Mouse (Mus musculus) myocyte (in vitro differentiated cells): ENCODE measurements at regions not wholly inside any gene's neighbourhood (a gene's known extent, or its start where the extent isn't known, plus 50 kb on each side); places are given as distances from the start of the nearest gene placed in this dataset.
A peak's percentile ranks its signal among the peaks of the same experiment; 100 is the strongest.
"Not testable (repeated sequence)": the region's sequence is repeated elsewhere in the genome, so short reads cannot be mapped to it uniquely, and the experiment has no call there.

Experiments
- H3K27me3 ChIP-seq: one replicate; pipeline ENCODE4 v1.6.1; 2011; ENCODE audit not compliant: control insufficient read depth, insufficient read depth, insufficient read length
- H3K36me3 ChIP-seq: one replicate; pipeline ENCODE4 v1.6.1; 2011; ENCODE audit not compliant: control insufficient read depth, insufficient read depth
- H3K4me2 ChIP-seq: one replicate; pipeline ENCODE4 v1.6.1; 2011; ENCODE audit warnings: low read depth, control low read depth
- H3K4me3 ChIP-seq: one replicate; pipeline ENCODE4 v1.5.1; 2011; ENCODE audit warnings: mild to moderate bottlenecking, control low read depth, moderate library complexity
- H3K79me2 ChIP-seq: one replicate; pipeline ENCODE4 v1.6.1; 2011; ENCODE audit not compliant: control insufficient read depth, insufficient read depth
- H3ac ChIP-seq: one replicate; pipeline ENCODE4 v1.6.1; 2011; ENCODE audit not compliant: control insufficient read depth, insufficient read length
- CEBPB ChIP-seq: IDR thresholded peaks from 2 replicates; pipeline ENCODE4 v1.6.1; 2011; ENCODE audit warnings: mild to moderate bottlenecking, moderate library complexity; ENCODE audit not compliant: poor library complexity, insufficient read depth, severe bottlenecking
- E2F4 ChIP-seq: IDR thresholded peaks from one replicate; pipeline ENCODE4 v1.6.1; 2011; ENCODE audit warnings: mild to moderate bottlenecking, control low read depth, moderate library complexity; ENCODE audit not compliant: insufficient read depth
- MAX ChIP-seq: IDR thresholded peaks from one replicate; pipeline ENCODE4 v1.6.1; 2011; ENCODE audit warnings: low read depth, mild to moderate bottlenecking, control low read depth
- MYOD1 ChIP-seq, 3 experiments: IDR thresholded peaks; one replicate each; pipeline ENCODE4 v1.6.1; 2011; ENCODE audit warnings: control low read depth in 2 of 3, low read depth in 2 of 3, mild to moderate bottlenecking in 2 of 3, moderate library complexity in 1 of 3; ENCODE audit not compliant: insufficient read length in 2 of 3, control insufficient read depth in 1 of 3
- MYOG ChIP-seq, 3 experiments: IDR thresholded peaks; one replicate each; pipeline ENCODE4 v1.6.1; 2011; ENCODE audit warnings: control low read depth in 2 of 3, low read depth in 2 of 3, mild to moderate bottlenecking in 2 of 3; ENCODE audit not compliant: insufficient read length in 2 of 3, control insufficient read depth in 1 of 3, insufficient read depth in 1 of 3
- POLR2A ChIP-seq: IDR thresholded peaks from one replicate; pipeline ENCODE4 v1.6.1; 2011; ENCODE audit warnings: low read depth, mild to moderate bottlenecking, control low read depth, moderate library complexity; ENCODE audit not compliant: insufficient read length
- POLR2AphosphoS2 ChIP-seq: IDR thresholded peaks from one replicate; pipeline ENCODE4 v1.6.1; 2011; ENCODE audit warnings: low read depth, control low read depth; ENCODE audit not compliant: insufficient read length
- REST ChIP-seq: IDR thresholded peaks from one replicate; pipeline ENCODE4 v1.6.1; 2011; ENCODE audit warnings: mild to moderate bottlenecking, control low read depth, moderate library complexity; ENCODE audit not compliant: insufficient read depth, insufficient read length
- SRF ChIP-seq: IDR thresholded peaks from one replicate; pipeline ENCODE4 v1.6.1; 2011; ENCODE audit warnings: low read depth; ENCODE audit not compliant: control insufficient read depth, insufficient read length
- TCF12 ChIP-seq: IDR thresholded peaks from one replicate; pipeline ENCODE4 v1.6.1; 2011; ENCODE audit warnings: mild to moderate bottlenecking, control low read depth; ENCODE audit not compliant: poor library complexity, insufficient read depth, severe bottlenecking
- TCF3 ChIP-seq: IDR thresholded peaks from one replicate; pipeline ENCODE4 v1.6.1; 2011; ENCODE audit warnings: low read depth, control low read depth; ENCODE audit not compliant: insufficient read length
- USF1 ChIP-seq: IDR thresholded peaks from one replicate; pipeline ENCODE4 v1.6.1; 2011; ENCODE audit warnings: low read depth, mild to moderate bottlenecking, control low read depth, moderate library complexity

GRCm38 (mm10) chr3:6381732-6382131, 238.5 kb downstream of the 1700008P02Rik start:
- H3ac ChIP-seq: no peak overlapping the region
- TF ChIP-seq POLR2A (no peak), E2F4 (no peak), MAX (no peak), POLR2AphosphoS2 (no peak), REST (no peak), USF1 (no peak), TCF3 (no peak), MYOD1 (IDR thresholded peaks at IDR 0.05; ENCODE audit: control insufficient read depth in 1 of 3, insufficient read length in 2 of 3, low read depth in 2 of 3) (no peak), SRF (no peak), TCF12 (no peak), CEBPB (no peak), MYOG (IDR thresholded peaks at IDR 0.05; ENCODE audit: control insufficient read depth in 1 of 3, insufficient read depth in 1 of 3, insufficient read length in 2 of 3, low read depth in 2 of 3) (no peak)
- H3K36me3 ChIP-seq: no peaks in the 10 kb centered on the region
- H3K27me3 ChIP-seq: no peaks in the 10 kb centered on the region
- no peak overlapping the region for H3K4me3 ChIP-seq
- no peak overlapping the region for H3K4me2 ChIP-seq
- no peaks in the 10 kb centered on the region for H3K79me2 ChIP-seq

DNA sequence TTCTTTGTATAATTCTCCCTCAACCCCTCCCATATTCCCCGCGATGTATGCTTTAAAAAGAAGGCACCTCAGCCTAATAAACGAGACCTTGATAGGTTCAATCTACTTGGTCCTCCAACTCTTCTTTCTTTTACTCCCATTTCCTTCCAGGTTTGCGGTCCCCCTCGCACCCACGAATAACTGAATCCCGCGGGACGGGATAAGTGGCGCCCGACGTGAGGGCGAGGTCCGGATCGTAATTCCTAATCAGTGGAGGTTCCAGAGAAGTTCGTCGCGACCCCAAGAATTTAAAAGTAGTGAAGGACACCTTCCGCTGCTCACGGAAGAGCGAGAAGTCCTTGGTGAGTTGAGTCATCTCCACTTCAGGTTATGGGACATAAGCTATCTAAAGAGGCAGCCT, 281.2 kb downstream of the 1700008P02Rik start:
- H3K36me3 ChIP-seq, H3K4me2 ChIP-seq, H3ac ChIP-seq, H3K79me2 ChIP-seq, H3K4me3 ChIP-seq, H3K27me3 ChIP-seq: not testable (repeated sequence)

DNA sequence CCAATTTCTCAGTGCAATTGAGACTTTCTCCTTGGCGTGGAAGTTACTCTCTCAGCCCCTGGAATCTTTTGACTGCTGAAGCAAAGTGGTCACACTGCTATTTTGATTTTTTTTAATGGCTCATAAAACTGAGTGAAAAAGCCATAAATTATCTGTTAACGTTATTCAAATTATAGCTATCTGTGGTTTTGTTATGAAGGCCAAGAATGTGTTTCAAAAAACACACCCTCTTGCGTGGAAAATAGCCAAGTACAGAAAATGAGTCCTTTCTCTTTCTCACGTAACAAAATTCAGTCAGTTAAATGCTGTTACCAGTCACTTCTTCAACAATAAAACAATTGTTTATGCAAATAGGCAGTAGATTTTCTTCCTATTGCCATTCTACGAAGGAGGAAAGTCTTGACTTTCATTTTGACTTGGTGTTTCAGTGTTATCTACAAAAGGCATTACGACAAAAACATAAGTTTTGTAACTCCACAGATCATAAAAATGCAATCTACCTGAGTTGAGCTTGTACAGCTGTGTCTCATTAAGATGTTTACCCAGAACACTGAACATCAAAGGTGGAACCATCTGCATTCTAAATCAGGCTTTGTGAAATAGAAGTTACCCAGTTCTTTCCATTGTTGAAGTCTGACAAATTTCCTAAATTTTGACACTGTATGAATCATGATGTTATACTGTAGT, 299.3 kb downstream of the 1700008P02Rik start:
- H3K4me3 ChIP-seq: no peak overlapping the region
- TF ChIP-seq MYOG (IDR thresholded peaks at IDR 0.05; ENCODE audit: control insufficient read depth in 1 of 3, insufficient read depth in 1 of 3, insufficient read length in 2 of 3, low read depth in 2 of 3) (no peak), REST (no peak), E2F4 (no peak), POLR2A (no peak), MAX (no peak)
- no peak overlapping the region for H3ac ChIP-seq
- peak overlapping the region; percentile 48 for H3K4me2 ChIP-seq
- no peaks in the 10 kb centered on the region for H3K36me3 ChIP-seq
- H3K79me2 ChIP-seq: no peaks in the 10 kb centered on the region
- H3K27me3 ChIP-seq: no peaks in the 10 kb centered on the region

GRCm38 (mm10) chr3:6289500-6289899, 330.7 kb downstream of the 1700008P02Rik start:
- H3K79me2 ChIP-seq: no peaks in the 10 kb centered on the region
- no peak overlapping the region for H3K4me2 ChIP-seq
- TF ChIP-seq USF1: no peak
- TF ChIP-seq TCF3: no peak
- TF ChIP-seq POLR2AphosphoS2: no peak
- no peak for TF ChIP-seq MAX
- TF ChIP-seq POLR2A: no peak
- no peak for TF ChIP-seq MYOD1 (IDR thresholded peaks at IDR 0.05; ENCODE audit: control insufficient read depth in 1 of 3, insufficient read length in 2 of 3, low read depth in 2 of 3)
- TF ChIP-seq CEBPB: no peak
- no peak for TF ChIP-seq SRF
- TF ChIP-seq REST: no peak
- no peak for TF ChIP-seq MYOG (IDR thresholded peaks at IDR 0.05; ENCODE audit: control insufficient read depth in 1 of 3, insufficient read depth in 1 of 3, insufficient read length in 2 of 3, low read depth in 2 of 3)
- TF ChIP-seq TCF12: no peak
- TF ChIP-seq E2F4: no peak
- no peaks in the 10 kb centered on the region for H3K27me3 ChIP-seq
- H3K4me3 ChIP-seq: no peak overlapping the region
- H3ac ChIP-seq: no peak overlapping the region
- H3K36me3 ChIP-seq: no peaks in the 10 kb centered on the region

DNA sequence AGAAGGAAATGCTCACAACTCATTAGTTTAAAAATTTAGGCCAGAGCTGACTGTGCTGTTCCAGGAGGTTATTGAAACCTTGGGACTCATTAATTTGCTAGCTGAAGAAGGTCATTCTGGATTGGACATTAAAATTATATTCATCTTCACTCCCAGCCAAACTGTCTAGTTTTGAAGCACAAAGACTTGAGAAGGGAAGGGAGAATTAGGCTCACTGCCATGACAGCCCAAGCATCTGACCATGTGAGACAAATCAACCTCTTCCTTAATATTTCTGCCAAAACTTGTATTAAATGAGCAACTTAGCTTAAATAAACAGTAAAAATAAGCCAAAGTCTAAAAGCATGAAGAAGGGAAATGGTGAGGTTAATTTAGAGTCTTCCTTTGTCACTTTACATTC, 339.6 kb downstream of the 1700008P02Rik start:
- no peak overlapping the region for H3ac ChIP-seq
- TF ChIP-seq MAX (no peak), USF1 (no peak), POLR2AphosphoS2 (no peak)
- no peak overlapping the region for H3K4me2 ChIP-seq

More for the DNA sequence above, 339.6 kb downstream of the 1700008P02Rik start:
- Histone ChIP-seq H3K27me3 (no peaks in the 10 kb centered on the region), H3K4me3 (no peak overlapping the region), H3K79me2 (no peaks in the 10 kb centered on the region), H3K36me3 (no peaks in the 10 kb centered on the region)
